Mouse (Mus musculus): ENCODE measurements around the gene Gipc2. TPM values are rescaled to one million over a fixed set of nuclear protein-coding genes. Genes with fewer than 3 reads are reported as not detected.
A peak's percentile ranks its signal among the peaks of the same experiment; 100 is the strongest.

The Gipc2 gene
- total RNA-seq, 2 experiments from 2014 or later = 3.2 to 3.5 TPM

GRCm38 (mm10) chr3:152081381-152081780, 84.6 kb downstream of the Gipc2 start:
- DNase-seq (ENCODE audit: low spot score in 2 of 2) = no peak

GRCm38 (mm10) chr3:152076088-152076487, 89.9 kb downstream of the Gipc2 start:
- no peak for DNase-seq (ENCODE audit: low spot score in 2 of 2)

GRCm38 (mm10) chr3:152069001-152069400, 97.0 kb downstream of the Gipc2 start:
- DNase-seq (ENCODE audit: low spot score in 2 of 2) = no peak

GRCm38 (mm10) chr3:152068311-152068710, 97.7 kb downstream of the Gipc2 start:
- no peak for DNase-seq (ENCODE audit: low spot score in 2 of 2)

GRCm38 (mm10) chr3:152066696-152067095, 99.3 kb downstream of the Gipc2 start:
- DNase-seq (ENCODE audit: low spot score in 2 of 2) = peak; percentile 9 to 25

- no peak for DNase-seq (ENCODE audit: low spot score in 2 of 2)
Measured at GRCm38 (mm10) chr3:152065806-152066205, 100.2 kb downstream of the Gipc2 start.

GRCm38 (mm10) chr3:152064166-152064565, 101.9 kb downstream of the Gipc2 start:
- DNase-seq (ENCODE audit: low spot score in 2 of 2) = no peak

- no peak for DNase-seq (ENCODE audit: low spot score in 2 of 2)
Measured at GRCm38 (mm10) chr3:152062806-152063205, 103.2 kb downstream of the Gipc2 start.

- DNase-seq (ENCODE audit: low spot score in 2 of 2) = no peak
Measured at GRCm38 (mm10) chr3:152061145-152061544, 104.9 kb downstream of the Gipc2 start.

- DNase-seq (ENCODE audit: low spot score in 2 of 2) = no peak
Measured at GRCm38 (mm10) chr3:152058235-152058634, 107.8 kb downstream of the Gipc2 start.

- DNase-seq (ENCODE audit: low spot score in 2 of 2) = no peak
Measured at GRCm38 (mm10) chr3:152054260-152054659, 111.8 kb downstream of the Gipc2 start.

GRCm38 (mm10) chr3:152051959-152052358, 114.1 kb downstream of the Gipc2 start:
- DNase-seq (ENCODE audit: low spot score in 2 of 2) = no peak

- no peak for DNase-seq (ENCODE audit: low spot score in 2 of 2)
Measured at GRCm38 (mm10) chr3:152047914-152048313, 118.1 kb downstream of the Gipc2 start.

GRCm38 (mm10) chr3:152046895-152047294, 119.1 kb downstream of the Gipc2 start:
- DNase-seq (ENCODE audit: low spot score in 2 of 2) = no peak

Other genes with a start within 250 kb of the Gipc2 start
- gene Dnajb4, start 44.1 kb upstream of the Gipc2 start, total RNA-seq (2021) = 10 to 100 TPM; 74.9 to 82.4 TPM
- 100 to 1,000 TPM; 116 to 121 TPM for gene Fubp1, start 44.2 kb upstream of the Gipc2 start, total RNA-seq (2021)
- 1 to 10 TPM; 2.1 to 3.7 TPM for gene Nexn, start 100.1 kb upstream of the Gipc2 start, total RNA-seq (2021)
- gene Miga1, start 174.2 kb upstream of the Gipc2 start, total RNA-seq (2021) = 10 to 100 TPM; 81.7 to 87.4 TPM
- gene Usp33, start 180.2 kb upstream of the Gipc2 start, total RNA-seq (2021) = 100 to 1,000 TPM; 130 to 137 TPM
- gene Zzz3, start 229.2 kb upstream of the Gipc2 start, total RNA-seq (2021) = 10 to 100 TPM; 52.7 to 52.9 TPM

Data from left cerebral cortex, adult 18-20 months (tissue).